Comparison of ENCODE assay signal across 30 mouse cellular contexts in genomic region chr4:52293676-52294075, GRCm38 (mm10).
"Had no signal": no experiment of that assay in that cellular context is flagged by ENCODE, and none has a peak within 500 bp of the region (broad histone marks: within the 10 kb centered on the region; RNA-seq: fewer than 3 reads in every experiment).

No protein-coding gene starts in this region.

- H3K36me3 ChIP-seq: heart, embryonic 10.5 days; heart, embryonic 12.5 days; heart, embryonic 13.5 days; heart, embryonic 15.5 days; hindbrain, embryonic 10.5 days; hindbrain, embryonic 12.5 days; hindbrain, embryonic 13.5 days; hindbrain, embryonic 15.5 days; intestine, embryonic 15.5 days had no signal

- ATAC-seq: hindbrain, embryonic 16.5 days; hindbrain, postnatal 0 days; inflammation-experienced regulatory T-cells, adult 6 months; intestine, embryonic 15.5 days; intestine, embryonic 16.5 days; intestine, postnatal 0 days had no signal

- H3K4me3 ChIP-seq: heart, adult 2 months; heart, embryonic 10.5 days; heart, embryonic 12.5 days; heart, embryonic 13.5 days; heart, embryonic 15.5 days; hindbrain, embryonic 10.5 days; hindbrain, embryonic 12.5 days; hindbrain, embryonic 13.5 days; hindbrain, embryonic 15.5 days; intestine, embryonic 15.5 days; layer of hippocampus, adult 2 months; left cerebral cortex, adult 2 months had no signal

- H3K4me1 ChIP-seq: heart, embryonic 10.5 days; heart, embryonic 12.5 days; heart, embryonic 13.5 days; heart, embryonic 15.5 days; hindbrain, embryonic 10.5 days; hindbrain, embryonic 12.5 days; hindbrain, embryonic 13.5 days; hindbrain, embryonic 15.5 days; intestine, embryonic 15.5 days had no signal

- H3K27me3 ChIP-seq: heart, embryonic 12.5 days; heart, embryonic 13.5 days; heart, embryonic 15.5 days; hindbrain, embryonic 12.5 days; hindbrain, embryonic 13.5 days; hindbrain, embryonic 15.5 days; intestine, embryonic 15.5 days had no signal

- H3K9ac ChIP-seq: heart, embryonic 12.5 days; heart, embryonic 13.5 days; heart, embryonic 15.5 days; hindbrain, embryonic 12.5 days; hindbrain, embryonic 13.5 days; hindbrain, embryonic 14.5 days; hindbrain, embryonic 15.5 days; intestine, embryonic 15.5 days had no signal

- H3K4me2 ChIP-seq: heart, embryonic 11.5 days; heart, embryonic 12.5 days; heart, embryonic 13.5 days; heart, embryonic 15.5 days; hindbrain, embryonic 12.5 days; hindbrain, embryonic 13.5 days; hindbrain, embryonic 14.5 days; hindbrain, embryonic 15.5 days; intestine, embryonic 15.5 days had no signal

- H3K27ac ChIP-seq: heart, adult 2 months; heart, embryonic 10.5 days; heart, embryonic 13.5 days; heart, embryonic 15.5 days; hindbrain, embryonic 10.5 days; hindbrain, embryonic 12.5 days; hindbrain, embryonic 13.5 days; hindbrain, embryonic 14.5 days; hindbrain, embryonic 15.5 days; hindbrain, postnatal 0 days; intestine, embryonic 15.5 days; kidney, postnatal 0 days; layer of hippocampus, adult 2 months; left cerebral cortex, adult 2 months had no signal

- H3K9me3 ChIP-seq: heart, embryonic 10.5 days; heart, embryonic 12.5 days; heart, embryonic 13.5 days; heart, embryonic 15.5 days; hindbrain, embryonic 10.5 days; hindbrain, embryonic 12.5 days; hindbrain, embryonic 13.5 days; hindbrain, embryonic 15.5 days; intestine, embryonic 15.5 days had no signal

- DNase-seq: heart, adult 18-20 months; heart, adult 2 months; heart, postnatal 10 days; heart, postnatal 14 days; heart, postnatal 36 days; heart, postnatal 4 days; kidney, adult 18-20 months; kidney, postnatal 25 days; kidney, postnatal 4 days; layer of hippocampus, adult 9-11 months; layer of hippocampus, postnatal 36 days had no signal
